Mouse (Mus musculus): Measurements from ENCODE around the gene Cdh23.

DNA sequence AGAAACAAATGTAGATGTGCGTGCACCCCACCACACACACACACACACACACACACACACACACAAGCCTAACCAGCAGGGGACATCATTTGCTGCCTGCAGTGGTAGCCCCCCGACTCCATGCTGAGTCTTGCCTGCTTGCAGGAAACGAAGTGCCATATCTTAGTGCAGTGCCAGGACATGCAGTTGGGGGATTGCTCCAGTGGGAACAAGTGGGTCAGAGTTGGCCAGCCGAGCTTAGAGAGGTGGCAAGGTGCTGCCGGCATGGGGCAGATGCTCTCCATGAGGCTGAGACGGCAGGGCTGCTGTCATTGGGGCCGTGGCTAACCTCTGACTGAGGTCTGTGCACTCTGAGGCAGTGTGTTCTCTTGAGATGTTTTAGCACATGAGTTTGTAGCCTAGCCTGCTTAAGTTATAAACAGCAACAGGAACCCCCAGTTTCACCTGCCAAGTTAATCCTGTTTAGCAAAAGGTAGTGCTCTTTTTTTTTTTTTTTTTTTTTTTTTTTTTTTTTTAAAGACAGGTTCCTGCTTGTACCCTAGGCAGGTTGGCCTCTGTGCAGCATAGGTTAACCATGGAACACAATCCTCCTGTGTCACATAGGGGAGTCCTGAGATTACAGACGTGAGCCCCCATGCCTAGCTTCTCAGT lies 416.9 kb downstream of the Cdh23 start:
- TF ChIP-seq CTCF (IDR thresholded peaks at IDR 0.05; ENCODE audit: low read depth, low read length), result no peak
- TF ChIP-seq GATA1 (IDR thresholded peaks at IDR 0.05; ENCODE audit: borderline replicate concordance, low read length), result no peak
- TF ChIP-seq POLR2AphosphoS5 (IDR thresholded peaks at IDR 0.05; ENCODE audit: insufficient replicate concordance, low read depth, low read length), result no peak
- no peak for TF ChIP-seq TAL1 (conservative IDR thresholded peaks at IDR 0.05; ENCODE audit: low read depth, low read length)
- no peak for TF ChIP-seq GATA2 (IDR thresholded peaks at IDR 0.05; ENCODE audit: borderline replicate concordance, low read depth, low read length)

Measured in G1E (cell line).